12 mouse cellular contexts compared by ENCODE assay signal in genomic region chr2:106691753-106692363, GRCm38 (mm10). TPM values are rescaled to one million over a fixed set of nuclear protein-coding genes. Genes with fewer than 3 reads are reported as not detected.
A peak's percentile ranks its signal among the peaks of the same experiment; 100 is the strongest.
DNase-seq lines count a peak whose midpoint lies in the region; ATAC-seq and TF ChIP-seq lines count a peak whose summit lies in the region.
"Had no signal": no experiment of that assay in that cellular context is flagged by ENCODE, and none has a peak within 500 bp of the region (broad histone marks: within the 10 kb centered on the region; RNA-seq: fewer than 3 reads in every experiment).

No protein-coding gene starts in this region.

- peak overlapping the region in 1 of 2 experiments; percentile 56; a peak in 2 of 4 replicates for H3K27ac ChIP-seq in heart, embryonic 14.5 days (replicated peaks in 1 of 2; ENCODE audit: control insufficient read depth in 1 of 2, insufficient read depth in 1 of 2, low read depth in 2 of 2, low read length in 2 of 2)
- H3K27ac ChIP-seq in ES-E14 (ENCODE audit: insufficient read depth, low read depth, low read length, poor library complexity, severe bottlenecking), result no peak overlapping the region
- H3K27ac ChIP-seq in embryonic facial prominence, embryonic 15.5 days (replicated peaks), result no peak overlapping the region
- H3K27ac ChIP-seq in limb, embryonic 12.5 days, result no peak overlapping the region

- H3K27me3 ChIP-seq in heart, embryonic 14.5 days (ENCODE audit: control insufficient read depth, insufficient read depth, low read length), result no peaks in the 10 kb centered on the region
- no peaks in the 10 kb centered on the region for H3K27me3 ChIP-seq in embryonic facial prominence, embryonic 15.5 days
- H3K27me3 ChIP-seq in limb, embryonic 12.5 days, result 0 out of 2 replicates have a peak, but pooled peaks cover 5% of the 10 kb centered on the region

- H3K9ac ChIP-seq in heart, embryonic 14.5 days (ENCODE audit: low read length), result 0 out of 2 replicates have a peak overlapping the region, but pooled peaks have one; percentile 31
- H3K9ac ChIP-seq in ES-E14 (ENCODE audit: insufficient read depth, low read depth, low read length, poor library complexity, severe bottlenecking), result no peak overlapping the region
- H3K9ac ChIP-seq in embryonic facial prominence, embryonic 15.5 days, result no peak overlapping the region
- H3K9ac ChIP-seq in limb, embryonic 12.5 days (replicated peaks), result no peak overlapping the region

- 0 out of 2 replicates have a peak, but pooled peaks cover 3% of the 10 kb centered on the region for H3K36me3 ChIP-seq in heart, embryonic 14.5 days (ENCODE audit: control insufficient read depth, insufficient read depth, low read length)
- no peaks in the 10 kb centered on the region for H3K36me3 ChIP-seq in ES-E14 (ENCODE audit: control insufficient read depth, insufficient read depth, low read length, poor library complexity, severe bottlenecking)
- H3K36me3 ChIP-seq in embryonic facial prominence, embryonic 15.5 days, result no peaks in the 10 kb centered on the region
- H3K36me3 ChIP-seq in limb, embryonic 12.5 days, result no peaks in the 10 kb centered on the region

- H3K4me2 ChIP-seq in heart, embryonic 14.5 days (ENCODE audit: low read length), result peak overlapping the region; percentile 93
- H3K4me2 ChIP-seq in embryonic facial prominence, embryonic 15.5 days (replicated peaks), result peak overlapping the region; percentile 91; the same call in 1 of the 2 replicates
- peak overlapping the region; percentile 95 for H3K4me2 ChIP-seq in limb, embryonic 12.5 days

- H3K9me3 ChIP-seq in heart, embryonic 14.5 days (ENCODE audit: control insufficient read depth, low read length), result no peaks in the 10 kb centered on the region
- no peaks in the 10 kb centered on the region for H3K9me3 ChIP-seq in ES-E14 (ENCODE audit: control insufficient read depth, insufficient read depth, low read depth, low read length)
- no peaks in the 10 kb centered on the region for H3K9me3 ChIP-seq in embryonic facial prominence, embryonic 15.5 days (replicated peaks)
- H3K9me3 ChIP-seq in limb, embryonic 12.5 days, result no peaks in the 10 kb centered on the region
- H3K9me3 ChIP-seq: megakaryocyte, embryonic 14.5 days had no signal

- in situ Hi-C loops in ES-E14 (cut with MboI; ENCODE audit: low sequenced_read_pairs in 2 of 2, unreplicated experiment in 2 of 2), result no loop called here

- H3K4me3 ChIP-seq in heart, embryonic 14.5 days (ENCODE audit: control insufficient read depth in 1 of 2, insufficient read depth in 1 of 2, low read depth in 1 of 2, low read length in 2 of 2), result peak overlapping the region in 1 of 2 experiments; percentile 78; a peak in 2 of 4 replicates
- H3K4me3 ChIP-seq in ES-E14 (ENCODE audit: insufficient read depth in 1 of 2, low read depth in 1 of 2, low read length in 2 of 2, poor library complexity in 1 of 2, severe bottlenecking in 1 of 2), result no peak overlapping the region
- no peak overlapping the region for H3K4me3 ChIP-seq in embryonic facial prominence, embryonic 15.5 days (replicated peaks)
- H3K4me3 ChIP-seq in limb, embryonic 12.5 days (replicated peaks), result no peak overlapping the region
- H3K4me3 ChIP-seq: megakaryocyte, embryonic 14.5 days had no signal

- intact Hi-C loops in left cerebral cortex, postnatal 25 days (cut with DNase I), result loop anchor here (5.0 kb wide), 1 partner anchor 170 kb away; no protein-coding TSS in a partner anchor

- no peak for ATAC-seq in heart, embryonic 14.5 days (ENCODE audit: insufficient number of reproducible peaks, insufficient read depth, low FRiP score, low read depth)
- ATAC-seq in embryonic facial prominence, embryonic 15.5 days (ENCODE audit: insufficient number of reproducible peaks, low FRiP score, low TSS enrichment, low read depth), result no peak
- ATAC-seq in limb, embryonic 12.5 days (ENCODE audit: insufficient number of reproducible peaks, insufficient read depth, low FRiP score, low TSS enrichment, low read depth), result no peak
- ATAC-seq: CD4-positive, CD25-positive, alpha-beta regulatory T cell, adult 4 months had no signal

- peaks cover 0 to 3% of the 10 kb centered on the region in 2 experiments; a peak in 1 of 4 replicates for H3K4me1 ChIP-seq in heart, embryonic 14.5 days (ENCODE audit: control insufficient read depth in 2 of 2, insufficient read depth in 2 of 2, low read length in 2 of 2)
- 0 out of 4 replicates have a peak, but pooled peaks cover 0 to 3% of the 10 kb centered on the region in 2 experiments for H3K4me1 ChIP-seq in ES-E14 (ENCODE audit: control insufficient read depth in 2 of 2, insufficient read depth in 2 of 2, low read length in 2 of 2, poor library complexity in 1 of 2)
- peaks cover 21% of the 10 kb centered on the region for H3K4me1 ChIP-seq in embryonic facial prominence, embryonic 15.5 days
- peaks cover 21% of the 10 kb centered on the region for H3K4me1 ChIP-seq in limb, embryonic 12.5 days (replicated peaks)

- WGBS in heart, embryonic 14.5 days, result 23% methylated on average over 6 of the region's 6 CpGs
- WGBS in embryonic facial prominence, embryonic 15.5 days, result 16% methylated on average over 6 of the region's 6 CpGs
- 4% methylated on average over 6 of the region's 6 CpGs for WGBS in limb, embryonic 12.5 days

- no peak for DNase-seq in heart, adult 9 months (ENCODE audit: low spot score in 2 of 2)
- no peak for DNase-seq in ES-E14 (ENCODE audit: low read depth, low spot score)
- no peak for DNase-seq in right cerebral cortex, postnatal 14 days
- no peak for DNase-seq in cerebellum, postnatal 25 days
- DNase-seq in left cerebral cortex, postnatal 25 days (ENCODE audit: low spot score in 2 of 2), result no peak
- DNase-seq: kidney, postnatal 10 days; thymus, postnatal 4 days had no signal

TF ChIP-seq in ES-E14, 5 proteins besides CTCF, POLR2A, EP300 and RAD21:
- TF ChIP-seq CHD2 (IDR thresholded peaks at IDR 0.05; ENCODE audit: low read depth, low read length), result no peak
- no peak for TF ChIP-seq HCFC1 (IDR thresholded peaks at IDR 0.05; ENCODE audit: borderline replicate concordance, insufficient read depth, low read length)
- TF ChIP-seq MAFK (IDR thresholded peaks at IDR 0.05; ENCODE audit: insufficient read depth, low read depth, low read length), result no peak
- TF ChIP-seq ZNF384 (IDR thresholded peaks at IDR 0.05; ENCODE audit: low read depth, low read length), result peak; percentile 65; the same call in 1 of the 2 replicates
- no peak for TF ChIP-seq ZC3H11A (IDR thresholded peaks at IDR 0.05; ENCODE audit: borderline replicate concordance, low read depth, low read length)

RNA-seq across cellular contexts. Expression of gene Mpped2, which starts 1.2 kb away (rescaled TPM):
- 66.4 and 68.7 TPM in 2 replicates for polyA plus RNA-seq in heart, embryonic 14.5 days (2014; fragmentation: Nextera tagmentation; extraction: Ambion mirVana)
- total RNA-seq in ES-E14 (2012; rRNA removed), result 3.3 and 4.8 TPM in 2 replicates
- 56.3 and 61.9 TPM in 2 replicates for polyA plus RNA-seq in embryonic facial prominence, embryonic 15.5 days (2015; fragmentation: Nextera tagmentation; extraction: Ambion mirVana)
- polyA plus RNA-seq in limb, embryonic 12.5 days (2016; fragmentation: Nextera tagmentation; extraction: Ambion mirVana), result 121 and 134 TPM in 2 replicates
- total RNA-seq in left cerebral cortex, postnatal 25 days (2021), result 10 to 100 TPM; 30.6 to 34.6 TPM
- polyA plus RNA-seq: CD4-positive, CD25-positive, alpha-beta regulatory T cell, adult 4 months had no signal
